Mouse (Mus musculus) hindbrain, embryonic 15.5 days (tissue): ENCODE measurements around the gene Rbmx. TPM values are rescaled to one million over a fixed set of nuclear protein-coding genes. Genes with fewer than 3 reads are reported as not detected.

ENCODE experiments used
- ATAC-seq: fragments of 200-750 bp; cut with Nextera tagmentation; 2 replicates; pipeline ENCODE4 v1.8.0; 2017; ENCODE audit warnings: low read depth, moderate number of reproducible peaks, moderate TSS enrichment; ENCODE audit not compliant: low FRiP score
- H3K27ac ChIP-seq: fragments of 300-500 bp; sonication (generic); replicated peaks from 2 replicates; pipeline ENCODE4 v1.5.1; 2015; ENCODE audit warnings: mild to moderate bottlenecking, inconsistent platforms
- H3K27me3 ChIP-seq: fragments of 300-500 bp; sonication (generic); 2 replicates; pipeline ENCODE4 v1.6.1; 2015; ENCODE audit warnings: control low read depth, inconsistent platforms
- H3K36me3 ChIP-seq: fragments of 300-500 bp; sonication (generic); 2 replicates; pipeline ENCODE4 v1.6.1; 2015; ENCODE audit warnings: control low read depth, inconsistent platforms
- H3K4me1 ChIP-seq: fragments of 300-500 bp; sonication (generic); replicated peaks from 2 replicates; pipeline ENCODE4 v1.6.1; 2015; ENCODE audit warnings: control low read depth, inconsistent platforms
- H3K4me2 ChIP-seq: fragments of 300-500 bp; sonication (generic); 2 replicates; pipeline ENCODE4 v1.6.1; 2015; ENCODE audit warnings: moderate library complexity, mild to moderate bottlenecking, inconsistent platforms
- H3K4me3 ChIP-seq: fragments of 300-500 bp; sonication (generic); 2 replicates; pipeline ENCODE4 v1.5.1; 2015; ENCODE audit warnings: mild to moderate bottlenecking, inconsistent platforms
- H3K9ac ChIP-seq: fragments of 300-500 bp; sonication (generic); 2 replicates; pipeline ENCODE4 v1.6.1; 2015; ENCODE audit warnings: inconsistent platforms
- H3K9me3 ChIP-seq: fragments of 300-500 bp; sonication (generic); 2 replicates; pipeline ENCODE4 v1.6.1; 2016; ENCODE audit warnings: control low read depth, inconsistent platforms
- WGBS: fragments of 180-500 bp; shearing (Covaris S2); methylation state at CpG from one replicate; pipeline ENCODE4 v1.1.7; 2015; 5-methylcytosine and 5-hydroxymethylcytosine counted together
- polyA plus RNA-seq: library from polyadenylated mRNA; unstranded; fragments of >200 nt; fragmentation: Nextera tagmentation; extraction: Ambion mirVana; gene quantifications from 2 replicates; pipeline ENCODE4 v1.2.1, GENCODE M21; 2015

Rbmx gene
- polyA plus RNA-seq, 1 experiment from 2014 or later, result 153 TPM

- no peak overlapping the region for H3K4me2 ChIP-seq
- 81% methylated on average over 4 of the region's 4 CpGs for WGBS
- H3K36me3 ChIP-seq, result no peaks in the 10 kb centered on the region
- no peak overlapping the region for H3K27ac ChIP-seq
- no peak overlapping the region for H3K9ac ChIP-seq
- H3K4me3 ChIP-seq, result no peak overlapping the region
- no peaks in the 10 kb centered on the region for H3K4me1 ChIP-seq
- ATAC-seq, result no peak
- H3K9me3 ChIP-seq, result no peaks in the 10 kb centered on the region
- no peaks in the 10 kb centered on the region for H3K27me3 ChIP-seq
These were observed 19.9 kb downstream of the Rbmx start for GRCm38 (mm10) chrX:57372965-57373364.

GRCm38 (mm10) chrX:57364891-57365569 lies 27.8 kb downstream of the Rbmx start:
- H3K27ac ChIP-seq, result no peak overlapping the region
- no peaks in the 10 kb centered on the region for H3K9me3 ChIP-seq
- H3K4me2 ChIP-seq, result no peak overlapping the region
- ATAC-seq, result no peak
- H3K27me3 ChIP-seq, result no peaks in the 10 kb centered on the region
- WGBS, result 65% methylated on average over 2 of the region's 2 CpGs
- H3K9ac ChIP-seq, result no peak overlapping the region
- H3K4me1 ChIP-seq, result no peaks in the 10 kb centered on the region
- no peaks in the 10 kb centered on the region for H3K36me3 ChIP-seq
- no peak overlapping the region for H3K4me3 ChIP-seq

GRCm38 (mm10) chrX:57359316-57359715 lies 33.5 kb downstream of the Rbmx start:
- Histone ChIP-seq H3K27me3 (no peaks in the 10 kb centered on the region), H3K36me3 (no peaks in the 10 kb centered on the region), H3K4me3 (no peak overlapping the region), H3K9ac (no peak overlapping the region), H3K4me2 (no peak overlapping the region), H3K27ac (no peak overlapping the region), H3K9me3 (no peaks in the 10 kb centered on the region), H3K4me1 (no peaks in the 10 kb centered on the region)
- WGBS, result 60% methylated on average over 1 of the region's 1 CpGs
- ATAC-seq, result no peak

GRCm38 (mm10) chrX:57339220-57339619 lies 53.6 kb downstream of the Rbmx start:
- no peak overlapping the region for H3K27ac ChIP-seq
- 75% methylated on average over 4 of the region's 4 CpGs for WGBS
- ATAC-seq, result no peak
- H3K9ac ChIP-seq, result no peak overlapping the region
- H3K36me3 ChIP-seq, result no peaks in the 10 kb centered on the region
- no peak overlapping the region for H3K4me2 ChIP-seq
- no peaks in the 10 kb centered on the region for H3K9me3 ChIP-seq
- H3K4me3 ChIP-seq, result no peak overlapping the region
- no peaks in the 10 kb centered on the region for H3K4me1 ChIP-seq
- no peaks in the 10 kb centered on the region for H3K27me3 ChIP-seq

GRCm38 (mm10) chrX:57338371-57339211 lies 54.2 kb downstream of the Rbmx start, which contains the start of gene Arhgef6:
Gene Arhgef6 (minus strand): TSS chrX:57338729.
- H3K4me1 ChIP-seq, result no peaks in the 10 kb centered on the region
- no peaks in the 10 kb centered on the region for H3K9me3 ChIP-seq
- no peaks in the 10 kb centered on the region for H3K36me3 ChIP-seq
- no peak for ATAC-seq
- H3K9ac ChIP-seq, result no peak within 1 kb of the TSS
- H3K4me3 ChIP-seq, result no peak within 1 kb of the TSS
- H3K27ac ChIP-seq, result no peak within 1 kb of the TSS
- H3K27me3 ChIP-seq, result no peaks in the 10 kb centered on the region
- 66% methylated on average over 18 of the region's 18 CpGs for WGBS
- no peak within 1 kb of the TSS for H3K4me2 ChIP-seq

- H3K27me3 ChIP-seq, result no peaks in the 10 kb centered on the region
- H3K4me3 ChIP-seq, result no peak overlapping the region
- ATAC-seq, result no peak
- H3K4me1 ChIP-seq, result no peaks in the 10 kb centered on the region
- H3K9me3 ChIP-seq, result no peaks in the 10 kb centered on the region
- H3K27ac ChIP-seq, result no peak overlapping the region
- H3K4me2 ChIP-seq, result no peak overlapping the region
- H3K36me3 ChIP-seq, result no peaks in the 10 kb centered on the region
- H3K9ac ChIP-seq, result no peak overlapping the region
These were observed 55.3 kb downstream of the Rbmx start for GRCm38 (mm10) chrX:57337582-57337981.

- Histone ChIP-seq H3K27ac (no peak overlapping the region), H3K9me3 (no peaks in the 10 kb centered on the region), H3K4me2 (no peak overlapping the region), H3K4me3 (no peak overlapping the region), H3K36me3 (no peaks in the 10 kb centered on the region), H3K9ac (no peak overlapping the region), H3K4me1 (no peaks in the 10 kb centered on the region), H3K27me3 (no peaks in the 10 kb centered on the region)
- whole genome bisulfite sequencing, result 84% methylated on average over 9 of the region's 9 CpGs
- no peak for ATAC-seq
These were observed 55.9 kb downstream of the Rbmx start for GRCm38 (mm10) chrX:57336958-57337357.

GRCm38 (mm10) chrX:57335313-57335712 lies 57.5 kb downstream of the Rbmx start:
- no peak overlapping the region for H3K4me3 ChIP-seq
- no peaks in the 10 kb centered on the region for H3K9me3 ChIP-seq
- 90% methylated on average over 6 of the region's 6 CpGs for WGBS

More at GRCm38 (mm10) chrX:57335313-57335712, 57.5 kb downstream of the Rbmx start:
- Histone ChIP-seq H3K27me3 (no peaks in the 10 kb centered on the region), H3K27ac (no peak overlapping the region), H3K9ac (no peak overlapping the region), H3K4me1 (no peaks in the 10 kb centered on the region), H3K36me3 (no peaks in the 10 kb centered on the region), H3K4me2 (no peak overlapping the region)
- ATAC-seq, result no peak

Other genes with a start within 250 kb of the Rbmx start
- gene Cd40lg, start 180.9 kb downstream of the Rbmx start, polyA plus RNA-seq, result not detected in 2 replicates
- gene Arhgef6, start 54.3 kb downstream of the Rbmx start, polyA plus RNA-seq, result 5.1 and 8.4 TPM in 2 replicates
- not detected in 2 replicates for gene Gm364, start 16.1 kb upstream of the Rbmx start, polyA plus RNA-seq
- 0.63 and 0.71 TPM in 2 replicates for gene Gpr101, start 110.7 kb upstream of the Rbmx start, polyA plus RNA-seq